Mouse (Mus musculus) liver, embryonic 14.5 days (tissue): ENCODE measurements at regions not wholly inside any gene's neighbourhood (a gene's known extent, or its start where the extent isn't known, plus 50 kb on each side); places are given as distances from the start of the nearest gene placed in this dataset.

Experiments
- CTCF ChIP-seq: IDR thresholded peaks from 2 replicates; pipeline ENCODE4 v1.5.1; 2016; ENCODE audit warnings: antibody characterized with exemption, low read depth, control low read depth
- EP300 ChIP-seq: IDR thresholded peaks from 2 replicates; pipeline ENCODE4 v1.6.1; 2016; ENCODE audit warnings: antibody characterized with exemption, low read depth

GRCm38 (mm10) chr17:83085792-83086475 lies 129.2 kb upstream of the Pkdcc start:
- TF ChIP-seq CTCF: no peak
- no peak for TF ChIP-seq EP300
